Mouse (Mus musculus) MEL (cell line): ENCODE results near the gene Gdf11. TPM values are rescaled to one million over a fixed set of nuclear protein-coding genes. Genes with fewer than 3 reads are reported as not detected.

Source experiments
- DNase-seq: peaks from one replicate; pipeline ENCODE4 v3.0.0; 2011; ENCODE audit warnings: low read depth, low spot score
- H3K27ac ChIP-seq: 2 replicates; pipeline ENCODE4 v1.5.1; 2012; ENCODE audit warnings: low read depth, mild to moderate bottlenecking, control low read depth, low read length, moderate library complexity; ENCODE audit not compliant: control insufficient read depth
- H3K27me3 ChIP-seq, 2 experiments: fragments of 150-350 bp in 1 of 2; sonication (generic) in 1 of 2; 2 replicates each; pipeline ENCODE4 v1.6.1; 2012; ENCODE audit warnings: low read length in 2 of 2, mild to moderate bottlenecking in 2 of 2, improper control_type of control experiment in 1 of 2, moderate library complexity in 1 of 2; ENCODE audit not compliant: insufficient read depth in 2 of 2, control insufficient read depth in 1 of 2
- H3K36me3 ChIP-seq, 2 experiments: 2 replicates each; pipeline ENCODE4 v1.6.1; 2012 to 2014; ENCODE audit warnings: low read length in 2 of 2, improper control_type of control experiment in 1 of 2, inconsistent platforms in 1 of 2, mild to moderate bottlenecking in 1 of 2; ENCODE audit not compliant: insufficient read depth in 2 of 2, control insufficient read depth in 1 of 2
- H3K4me1 ChIP-seq, 2 experiments: fragments of 150-350 bp in 1 of 2; sonication (generic) in 1 of 2; 2 replicates each; pipeline ENCODE4 v1.6.1; 2012; ENCODE audit warnings: low read length in 2 of 2, improper control_type of control experiment in 1 of 2, mild to moderate bottlenecking in 1 of 2; ENCODE audit not compliant: insufficient read depth in 2 of 2, control insufficient read depth in 1 of 2
- H3K4me3 ChIP-seq, 2 experiments: fragments of 150-350 bp in 1 of 2; sonication (generic) in 1 of 2; 2 replicates each; pipeline ENCODE4 v1.5.1; 2012; ENCODE audit warnings: low read depth in 2 of 2, low read length in 2 of 2, mild to moderate bottlenecking in 2 of 2, moderate library complexity in 2 of 2, control low read depth in 1 of 2, improper control_type of control experiment in 1 of 2; ENCODE audit not compliant: control insufficient read depth in 1 of 2, insufficient read depth in 1 of 2
- H3K79me2 ChIP-seq: 2 replicates; pipeline ENCODE4 v1.6.1; 2012; ENCODE audit warnings: mild to moderate bottlenecking, low read length, moderate library complexity; ENCODE audit not compliant: control insufficient read depth, poor library complexity, insufficient read depth
- H3K9ac ChIP-seq: 2 replicates; pipeline ENCODE4 v1.6.1; 2012; ENCODE audit warnings: low read depth, mild to moderate bottlenecking, control low read depth, low read length, moderate library complexity; ENCODE audit not compliant: control insufficient read depth, poor library complexity, severe bottlenecking
- H3K9me3 ChIP-seq: fragments of 150-350 bp; sonication (generic); replicated peaks from 2 replicates; pipeline ENCODE4 v1.6.1; 2012; ENCODE audit warnings: mild to moderate bottlenecking, low read length, improper control_type of control experiment, moderate library complexity; ENCODE audit not compliant: insufficient read depth
- BHLHE40 ChIP-seq: IDR thresholded peaks from 2 replicates; pipeline ENCODE4 v1.6.1; 2012; ENCODE audit warnings: low read depth, mild to moderate bottlenecking, inconsistent platforms, low read length, improper control_type of control experiment, borderline replicate concordance
- EP300 ChIP-seq, 2 experiments: IDR thresholded peaks; 2 replicates each; pipeline ENCODE4 v1.6.1; 2011; ENCODE audit warnings: improper control_type of control experiment in 2 of 2, low read length in 2 of 2, low read depth in 1 of 2, mild to moderate bottlenecking in 1 of 2
- GABPA ChIP-seq: IDR thresholded peaks from 2 replicates; pipeline ENCODE4 v1.6.1; 2012; ENCODE audit warnings: low read depth, mild to moderate bottlenecking, inconsistent platforms, low read length, improper control_type of control experiment, moderate library complexity
- MYB ChIP-seq: IDR thresholded peaks from 2 replicates; pipeline ENCODE4 v1.6.1; 2011; ENCODE audit warnings: mild to moderate bottlenecking, low read depth, low read length, improper control_type of control experiment
- MYC ChIP-seq: IDR thresholded peaks from 2 replicates; pipeline ENCODE4 v1.6.1; 2011; ENCODE audit warnings: low read depth, mild to moderate bottlenecking, low read length, improper control_type of control experiment, moderate library complexity
- NELFE ChIP-seq: IDR thresholded peaks from 2 replicates; pipeline ENCODE4 v1.6.1; 2011; ENCODE audit warnings: low read depth, low read length, improper control_type of control experiment
- RAD21 ChIP-seq: IDR thresholded peaks from 2 replicates; pipeline ENCODE4 v1.6.1; 2011; ENCODE audit warnings: mild to moderate bottlenecking, low read depth, low read length, improper control_type of control experiment
- TAL1 ChIP-seq: IDR thresholded peaks from 2 replicates; pipeline ENCODE4 v1.6.1; 2012; ENCODE audit warnings: mild to moderate bottlenecking, inconsistent platforms, low read length, moderate library complexity, mixed read lengths
- TBP ChIP-seq: IDR thresholded peaks from 2 replicates; pipeline ENCODE4 v1.8.0; 2011; ENCODE audit warnings: low read depth, low read length, improper control_type of control experiment
- USF1 ChIP-seq: IDR thresholded peaks from 2 replicates; pipeline ENCODE4 v1.6.1; 2014; ENCODE audit warnings: low read depth, mild to moderate bottlenecking, inconsistent platforms, low read length, improper control_type of control experiment, moderate library complexity
- ZKSCAN1 ChIP-seq: IDR thresholded peaks from 2 replicates; pipeline ENCODE4 v1.6.1; 2012; ENCODE audit warnings: low read depth, mild to moderate bottlenecking, inconsistent platforms, low read length, improper control_type of control experiment, moderate library complexity
- polyA plus RNA-seq, 2 experiments: library from polyadenylated mRNA; stranded (reverse) in 1 of 2; unstranded in 1 of 2; fragments of >175 nt in 1 of 2; fragments of >200 nt in 1 of 2; gene quantifications; 2 replicates each; pipeline versions ENCODE4 v1.2.1 to v1.2.4; 2012; ENCODE audit warnings: low replicate concordance in 2 of 2, low read depth in 1 of 2; ENCODE audit not compliant: insufficient read length in 2 of 2, insufficient read depth in 1 of 2, missing spikeins in 1 of 2
- total RNA-seq: library from RNA; depleted of rRNA; stranded (reverse); fragments of 300-350 nt; gene quantifications from 2 replicates; pipeline ENCODE4 v1.2.3, GENCODE M21; 2012

Gdf11 gene
- total and polyA plus RNA-seq, 3 experiments: 2.3 to 2.8 TPM; not detected in 1

GRCm38 (mm10) chr10:128902409-128902988 is 11.0 kb upstream of the Gdf11 start:
- H3K4me1 ChIP-seq: peaks cover 14 to 17% of the 10 kb centered on the region in 2 experiments
- no peaks in the 10 kb centered on the region for H3K79me2 ChIP-seq
- no peak overlapping the region for H3K4me3 ChIP-seq
- no peak overlapping the region for H3K9ac ChIP-seq
- peaks cover 0 to 5% of the 10 kb centered on the region in 2 experiments; a peak in 1 of 4 replicates for H3K36me3 ChIP-seq
- H3K9me3 ChIP-seq: no peaks in the 10 kb centered on the region
- H3K27me3 ChIP-seq: no peaks in the 10 kb centered on the region
- no peak for DNase-seq
- H3K27ac ChIP-seq: no peak overlapping the region
- TF ChIP-seq ZKSCAN1: no peak
- no peak for TF ChIP-seq RAD21
- TF ChIP-seq BHLHE40: no peak
- TF ChIP-seq GABPA: no peak
- no peak for TF ChIP-seq EP300 (IDR thresholded peaks at IDR 0.05; ENCODE audit: low read depth in 1 of 2, low read length in 2 of 2)
- no peak for TF ChIP-seq TAL1

DNA sequence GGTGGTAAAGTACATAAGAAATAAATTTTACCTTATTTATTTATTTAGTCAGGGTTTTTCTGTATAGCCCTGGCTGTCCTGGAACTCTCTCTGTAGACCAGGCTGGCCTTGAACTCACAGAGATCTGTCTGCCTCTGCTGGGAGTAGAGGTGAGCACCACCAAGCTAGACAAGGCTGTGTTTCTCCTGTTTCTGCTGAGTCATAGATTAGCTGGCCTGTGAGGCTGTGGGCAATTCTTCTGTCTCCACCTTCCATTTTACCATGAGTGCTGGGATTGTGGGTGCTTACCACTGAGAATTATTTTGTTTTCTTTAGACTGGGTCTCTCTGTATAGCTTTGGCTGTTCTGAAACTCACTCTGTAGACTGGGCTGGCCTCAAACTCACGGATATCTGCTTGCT is 9.9 kb upstream of the Gdf11 start:
- Histone ChIP-seq H3K36me3 (peaks cover 0 to 5% of the 10 kb centered on the region in 2 experiments; a peak in 1 of 4 replicates), H3K9ac (no peak overlapping the region), H3K79me2 (no peaks in the 10 kb centered on the region), H3K27ac (no peak overlapping the region), H3K27me3 (no peaks in the 10 kb centered on the region), H3K4me1 (peaks cover 14 to 17% of the 10 kb centered on the region in 2 experiments), H3K9me3 (no peaks in the 10 kb centered on the region), H3K4me3 (no peak overlapping the region)
- no peak for TF ChIP-seq USF1
- TF ChIP-seq BHLHE40: no peak
- 0 out of 2 replicates have a peak, but pooled peaks have one; percentile 19 for TF ChIP-seq TBP
- TF ChIP-seq MYB: no peak
- DNase-seq: peak; percentile 42

- H3K79me2 ChIP-seq: no peaks in the 10 kb centered on the region
- H3K9me3 ChIP-seq: no peaks in the 10 kb centered on the region
- peaks cover 0 to 5% of the 10 kb centered on the region in 2 experiments; a peak in 1 of 4 replicates for H3K36me3 ChIP-seq
- no peak within 1 kb of the TSS for H3K27ac ChIP-seq
- H3K4me3 ChIP-seq: no peak within 1 kb of the TSS
- H3K4me1 ChIP-seq: peaks cover 14 to 19% of the 10 kb centered on the region in 2 experiments
- H3K9ac ChIP-seq: no peak within 1 kb of the TSS
- TF ChIP-seq NELFE (0 out of 2 replicates have a peak, but pooled peaks have one; percentile 16), MYC (no peak)
- DNase-seq: no peak
- no peaks in the 10 kb centered on the region for H3K27me3 ChIP-seq
These were observed 9.2 kb upstream of the Gdf11 start, which contains the start of gene Cd63 for GRCm38 (mm10) chr10:128900698-128901097. TSS of gene Cd63 (plus strand) at chr10:128900989.
